In genomic region chr5:109690537-109691201, GRCm38 (mm10) we compare ENCODE assay signal across 8 mouse cellular contexts. TPM values are rescaled to one million over a fixed set of nuclear protein-coding genes. Genes with fewer than 3 reads are reported as not detected.
DNase-seq lines count a peak whose midpoint lies in the region; ATAC-seq lines count a peak whose summit lies in the region.
"Not testable (repeated sequence)": the region's sequence is repeated elsewhere in the genome, so short reads cannot be mapped to it uniquely, and the experiment has no call there.

5430403G16Rik (minus strand) TSS chr5:109691041.

- DNase-seq in CD8-positive naive resting alpha-beta T cell, adult 2 months (ENCODE audit: low read depth in 2 of 2, low spot score in 2 of 2), result peak; percentile 71 to 75
- peak; percentile 76 for DNase-seq in c-Kit-positive CD71-negative TER-119-negative erythroid progenitor cells, embryonic 14.5 days (ENCODE audit: low read depth)
- DNase-seq in forebrain, embryonic 11.5 days (ENCODE audit: low spot score), result peak; percentile 86
- DNase-seq in kidney, postnatal 36 days, result peak; percentile 81 to 86
- DNase-seq in telencephalon, adult 2 months (ENCODE audit: low read depth, low spot score), result peak; percentile 83

- H3K27me3 ChIP-seq in forebrain, embryonic 11.5 days (ENCODE audit: control insufficient read depth, insufficient read depth, low read length); heart, embryonic 16.5 days (ENCODE audit: control insufficient read depth, insufficient read depth, low read length); liver, embryonic 15.5 days; neural tube, embryonic 12.5 days (replicated peaks): not testable (repeated sequence)

- H3K9ac ChIP-seq in forebrain, embryonic 11.5 days (ENCODE audit: low read length), result peak within 1 kb of the TSS; percentile 67
- H3K9ac ChIP-seq in heart, embryonic 16.5 days (ENCODE audit: low read length), result peak within 1 kb of the TSS; percentile 83
- H3K9ac ChIP-seq in liver, embryonic 15.5 days, result peak within 1 kb of the TSS; percentile 57
- H3K9ac ChIP-seq in neural tube, embryonic 12.5 days, result peak within 1 kb of the TSS; percentile 62

- H3K36me3 ChIP-seq in forebrain, embryonic 11.5 days (ENCODE audit: control insufficient read depth, insufficient read depth, low read length); heart, embryonic 16.5 days (ENCODE audit: control insufficient read depth, insufficient read depth); liver, embryonic 15.5 days (replicated peaks); neural tube, embryonic 12.5 days: not testable (repeated sequence)

- not testable (repeated sequence) for H3K4me1 ChIP-seq in forebrain, embryonic 11.5 days (replicated peaks; ENCODE audit: control insufficient read depth, insufficient read depth, low read length); heart, embryonic 16.5 days (ENCODE audit: control insufficient read depth, insufficient read depth, low read length); liver, embryonic 15.5 days (replicated peaks); neural tube, embryonic 12.5 days

- H3K4me3 ChIP-seq in forebrain, embryonic 11.5 days (ENCODE audit: low read depth, low read length), result peak within 1 kb of the TSS; percentile 56
- H3K4me3 ChIP-seq in heart, embryonic 16.5 days (ENCODE audit: low read length), result peak within 1 kb of the TSS; percentile 73
- H3K4me3 ChIP-seq in liver, embryonic 15.5 days (replicated peaks), result peak within 1 kb of the TSS; percentile 66
- peak within 1 kb of the TSS; percentile 56 for H3K4me3 ChIP-seq in neural tube, embryonic 12.5 days

- not testable (repeated sequence) for H3K27ac ChIP-seq in forebrain, embryonic 11.5 days (ENCODE audit: low read depth, low read length); neural tube, embryonic 12.5 days
- H3K27ac ChIP-seq in heart, embryonic 16.5 days (ENCODE audit: low read length), result 0 out of 2 replicates have a peak within 1 kb of the TSS, but pooled peaks have one; percentile 55
- H3K27ac ChIP-seq in liver, embryonic 15.5 days (replicated peaks), result peak within 1 kb of the TSS; percentile 73

- peak within 1 kb of the TSS; percentile 60 for H3K4me2 ChIP-seq in forebrain, embryonic 11.5 days (ENCODE audit: low read depth, low read length, severe bottlenecking)
- H3K4me2 ChIP-seq in heart, embryonic 16.5 days (ENCODE audit: low read depth, low read length), result peak within 1 kb of the TSS; percentile 87
- peak within 1 kb of the TSS; percentile 76 for H3K4me2 ChIP-seq in liver, embryonic 15.5 days
- peak within 1 kb of the TSS; percentile 69 for H3K4me2 ChIP-seq in neural tube, embryonic 12.5 days (replicated peaks)

- WGBS in forebrain, embryonic 11.5 days, result 0% methylated on average over 24 of the region's 26 CpGs
- under 1% methylated on average over 24 of the region's 26 CpGs for WGBS in heart, embryonic 16.5 days
- WGBS in liver, embryonic 15.5 days (ENCODE audit: insufficient replicate concordance), result under 1% methylated on average over 26 of the region's 26 CpGs
- WGBS in neural tube, embryonic 12.5 days, result under 1% methylated on average over 26 of the region's 26 CpGs

- peak; percentile 99 for ATAC-seq in forebrain, embryonic 11.5 days (replicated peaks; ENCODE audit: low FRiP score)
- ATAC-seq in heart, embryonic 16.5 days (replicated peaks; ENCODE audit: extremely low read depth, insufficient read depth, low FRiP score), result peak; percentile 99
- peak; percentile 96 for ATAC-seq in liver, embryonic 15.5 days (ENCODE audit: insufficient read depth)
- ATAC-seq in neural tube, embryonic 12.5 days (ENCODE audit: low FRiP score, low read depth), result peak; percentile 99

- H3K9me3 ChIP-seq in forebrain, embryonic 11.5 days (ENCODE audit: control insufficient read depth, low read length); heart, embryonic 16.5 days (replicated peaks; ENCODE audit: control insufficient read depth, low read length); liver, embryonic 15.5 days (replicated peaks); neural tube, embryonic 12.5 days: not testable (repeated sequence)

RNA-seq across cellular contexts. Expression of gene 5430403G16Rik, which starts in this region (rescaled TPM):
- polyA plus RNA-seq in forebrain, embryonic 11.5 days (2014; fragmentation: Nextera tagmentation; extraction: Ambion mirVana), result 1.7 and 2.7 TPM in 2 replicates
- 0.79 and 1.1 TPM in 2 replicates for polyA plus RNA-seq in heart, embryonic 16.5 days (2015; fragmentation: Nextera tagmentation; extraction: Ambion mirVana)
- 0.39 and 0.40 TPM in 2 replicates for polyA plus RNA-seq in liver, embryonic 15.5 days (2015; fragmentation: Nextera tagmentation; extraction: Ambion mirVana)
- polyA plus RNA-seq in neural tube, embryonic 12.5 days (2016; fragmentation: Nextera tagmentation; extraction: Ambion mirVana), result 1.9 and 2.0 TPM in 2 replicates

Comparison
In these comparisons a context has a peak if more than half of its experiments do, and no peak if none do; other contexts are left out.
1. Peak in ATAC-seq, H3K4me3 ChIP-seq, H3K27ac ChIP-seq, H3K9ac ChIP-seq and H3K4me2 ChIP-seq in liver, embryonic 15.5 days; RNA of the gene not detected or under 1 TPM.